Mouse (Mus musculus) adrenal gland, adult (tissue): ENCODE measurements around the gene Thap12.

Experiments used
- DNase-seq, 2 experiments: peaks; one replicate each; pipeline ENCODE4 v3.0.0; 2022 to 2023; ENCODE audit warnings: low spot score in 1 of 2; ENCODE audit not compliant: inconsistent age in 2 of 2

Gene Thap12

DNA sequence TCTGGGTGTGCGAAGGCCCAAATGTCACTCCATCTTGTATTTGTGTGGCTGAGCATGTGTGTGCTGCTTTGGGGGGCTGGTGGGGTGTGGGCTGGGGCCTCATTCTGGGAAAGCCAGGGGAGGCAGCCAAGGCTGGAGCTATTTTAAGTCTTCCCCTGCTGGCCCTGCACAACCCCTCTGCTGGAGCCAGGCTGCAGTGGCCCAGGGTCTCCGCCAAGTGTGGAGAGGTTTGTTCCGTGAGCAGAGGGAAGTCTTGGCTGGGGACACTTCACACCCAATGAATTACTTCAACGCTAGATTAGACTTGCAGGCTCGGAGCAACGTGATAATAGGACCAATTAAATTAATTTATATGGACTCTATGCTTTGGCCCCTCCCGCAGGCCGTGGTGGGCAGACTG is 49.8 kb downstream of the Thap12 start:
- DNase-seq = no peak

DNA sequence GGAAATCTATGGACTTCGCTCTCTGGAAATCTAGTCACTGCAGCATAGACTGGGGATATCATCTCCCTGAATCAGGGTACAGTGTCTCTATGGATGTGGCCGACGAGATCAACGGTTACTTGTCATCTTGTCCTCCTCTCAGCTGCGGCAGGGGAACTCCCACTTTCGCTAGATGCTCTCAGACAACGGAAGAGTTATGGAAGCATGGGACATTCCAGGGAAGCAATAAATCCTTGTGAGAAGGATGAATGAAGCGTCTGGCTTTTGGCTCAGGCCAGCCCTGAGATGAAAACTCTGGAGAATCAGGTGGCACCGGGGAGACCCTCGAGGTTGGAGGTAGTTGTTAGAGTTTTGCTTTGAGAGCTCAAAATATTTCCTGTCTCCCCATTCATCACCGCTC is 53.1 kb downstream of the Thap12 start:
- no peak for DNase-seq

DNA sequence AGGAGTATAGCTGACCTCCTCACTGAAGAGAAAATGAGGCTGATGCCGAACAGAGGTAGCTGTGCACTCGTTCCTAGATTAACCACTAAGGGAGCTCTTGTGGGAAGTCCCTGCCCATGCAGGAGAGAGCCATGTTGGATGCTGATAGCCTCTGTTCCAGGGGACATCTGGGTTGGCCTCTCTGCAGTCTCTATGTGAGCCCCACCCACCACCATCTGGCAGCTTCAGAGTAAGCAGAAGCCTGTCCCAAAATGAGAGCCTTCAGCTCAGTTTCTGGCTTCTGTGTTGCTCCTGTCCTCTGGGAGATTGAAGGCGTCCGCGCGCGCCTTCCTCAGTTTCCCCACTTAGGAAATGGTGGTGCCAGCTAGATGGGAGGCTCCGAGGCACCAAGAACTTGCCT is 53.7 kb downstream of the Thap12 start:
- no peak for DNase-seq

DNA sequence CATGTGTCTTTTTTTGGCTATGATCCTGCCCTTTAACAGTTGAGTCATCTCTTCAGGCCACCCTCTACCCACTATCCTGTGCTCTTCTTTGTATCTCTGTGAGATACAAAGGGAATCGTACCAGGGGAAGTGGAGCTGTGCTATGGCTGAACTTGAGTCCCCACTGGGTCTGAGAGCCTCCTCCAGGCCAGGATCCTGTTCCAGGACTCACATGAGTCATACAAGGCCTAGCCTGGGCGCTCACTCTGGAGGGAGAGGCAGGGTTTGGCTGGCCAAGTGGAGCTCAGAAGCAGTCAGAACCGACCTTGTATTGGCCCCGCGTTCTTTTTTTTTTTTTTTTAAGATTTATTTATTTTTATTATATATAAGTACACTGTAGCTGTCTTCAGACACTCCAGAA is 57.2 kb downstream of the Thap12 start:
- peak; percentile 29 to 55 for DNase-seq

DNA sequence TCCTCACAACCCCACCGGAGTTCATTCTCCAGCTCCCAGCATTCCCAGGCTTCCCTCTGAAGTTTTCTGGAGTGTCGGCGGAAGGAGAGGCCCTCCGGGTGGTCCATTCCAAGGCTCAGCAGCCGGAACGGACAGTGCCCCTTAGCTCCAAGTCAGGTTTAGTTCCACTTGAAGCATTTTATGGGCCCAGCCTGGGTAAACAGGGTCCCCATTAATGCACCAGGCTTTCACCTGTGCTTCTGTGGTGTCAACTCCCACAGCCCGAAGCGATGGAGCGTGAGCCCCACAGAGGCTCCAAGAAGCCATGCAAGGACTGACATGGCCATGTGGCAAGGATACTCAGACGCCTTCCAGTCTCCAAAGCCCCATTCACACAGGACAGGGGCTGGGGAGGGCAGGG is 61.0 kb downstream of the Thap12 start:
- DNase-seq = no peak

DNA sequence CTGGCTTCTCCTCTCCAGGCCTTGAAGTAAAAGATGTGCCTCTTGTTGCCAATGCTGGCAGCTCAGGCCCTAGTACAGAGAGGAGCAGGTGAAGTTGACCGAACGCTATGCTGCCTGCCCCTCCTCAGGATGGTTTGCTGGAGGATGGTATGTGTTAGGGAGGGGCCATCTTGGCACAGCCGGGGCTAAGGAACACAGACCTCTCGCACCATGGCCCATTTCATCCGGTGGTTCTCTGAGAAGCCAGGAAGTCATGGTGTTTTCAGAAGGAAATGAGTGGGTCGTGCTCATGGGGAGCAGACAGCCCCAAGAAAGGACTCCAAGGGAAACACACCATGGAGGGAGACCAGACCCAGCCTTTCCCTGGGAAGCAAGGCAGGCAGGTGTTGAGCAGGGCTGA is 64.4 kb downstream of the Thap12 start:
- DNase-seq = no peak
